Mouse (Mus musculus) megakaryocyte, embryonic 14.5 days (primary cell): ENCODE measurements around the gene Dnah2.

Experiments
- FLI1 ChIP-seq: IDR thresholded peaks from 2 replicates; pipeline ENCODE4 v1.6.1; 2012; ENCODE audit warnings: low read length, inconsistent platforms, mixed read lengths
- GATA1 ChIP-seq: IDR thresholded peaks from 3 replicates; pipeline ENCODE4 v1.6.1; 2012; ENCODE audit warnings: mixed read lengths, low read length, inconsistent platforms, borderline replicate concordance

DNA sequence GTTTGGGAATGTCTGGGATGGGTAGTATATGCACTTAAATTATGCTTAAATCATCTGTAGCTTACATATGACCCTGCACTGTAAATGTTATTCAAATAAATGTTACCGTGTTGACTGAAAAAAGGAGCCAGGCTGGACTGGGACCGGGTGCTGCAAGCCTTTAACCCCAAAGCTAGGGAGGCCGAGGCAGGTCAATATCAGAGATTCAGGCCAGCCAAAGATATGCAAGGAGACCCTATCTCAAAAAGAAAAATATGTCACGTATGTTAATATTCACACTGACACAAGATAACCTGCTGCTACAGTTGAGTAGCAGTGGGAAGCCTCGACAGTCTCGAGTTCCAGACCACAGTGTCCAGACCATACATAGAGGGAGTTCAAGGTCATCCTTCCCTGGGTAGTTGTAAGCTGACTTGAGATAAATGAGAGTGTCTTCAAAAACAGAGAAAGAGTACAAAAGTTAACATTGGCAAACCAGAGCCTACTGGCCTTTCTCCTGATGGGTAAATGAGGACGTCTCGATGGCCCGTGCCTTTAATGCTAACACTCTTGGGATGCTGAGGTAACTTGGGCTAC, 33.4 kb upstream of the Dnah2 start:
- TF ChIP-seq GATA1 (no peak), FLI1 (no peak)
